Mouse (Mus musculus) neural tube, embryonic 15.5 days (tissue): ENCODE data around the gene Ap1g2. TPM values are rescaled to one million over a fixed set of nuclear protein-coding genes. Genes with fewer than 3 reads are reported as not detected.

Experiments used
- ATAC-seq: fragments of 200-750 bp; cut with Nextera tagmentation; 2 replicates; pipeline ENCODE4 v1.8.0; 2017; ENCODE audit warnings: mild to moderate bottlenecking, moderate TSS enrichment, moderate library complexity; ENCODE audit not compliant: low FRiP score
- H3K27ac ChIP-seq: fragments of 300-500 bp; sonication (generic); replicated peaks from 2 replicates; pipeline ENCODE4 v1.5.1; 2015; ENCODE audit warnings: mild to moderate bottlenecking, inconsistent platforms
- H3K27me3 ChIP-seq: fragments of 300-500 bp; sonication (generic); replicated peaks from 2 replicates; pipeline ENCODE4 v1.6.1; 2015; ENCODE audit warnings: inconsistent platforms
- H3K36me3 ChIP-seq: fragments of 300-500 bp; sonication (generic); 2 replicates; pipeline ENCODE4 v1.6.1; 2015; ENCODE audit warnings: inconsistent platforms
- H3K4me1 ChIP-seq: fragments of 300-500 bp; sonication (generic); 2 replicates; pipeline ENCODE4 v1.6.1; 2015; ENCODE audit warnings: inconsistent platforms
- H3K4me2 ChIP-seq: fragments of 300-500 bp; sonication (generic); 2 replicates; pipeline ENCODE4 v1.6.1; 2015; ENCODE audit warnings: inconsistent platforms, mild to moderate bottlenecking, moderate library complexity
- H3K4me3 ChIP-seq: fragments of 300-500 bp; sonication (generic); replicated peaks from 2 replicates; pipeline ENCODE4 v1.5.1; 2015; ENCODE audit warnings: mild to moderate bottlenecking, inconsistent platforms
- H3K9ac ChIP-seq: fragments of 300-500 bp; sonication (generic); replicated peaks from 2 replicates; pipeline ENCODE4 v1.6.1; 2015; ENCODE audit warnings: mild to moderate bottlenecking, inconsistent platforms
- H3K9me3 ChIP-seq: fragments of 300-500 bp; sonication (generic); replicated peaks from 2 replicates; pipeline ENCODE4 v1.6.1; 2016; ENCODE audit warnings: inconsistent platforms
- WGBS: fragments of 180-500 bp; shearing (Covaris S2); methylation state at CpG from one replicate; pipeline ENCODE4 v1.1.7; 2015; ENCODE audit warnings: mixed read lengths; 5-methylcytosine and 5-hydroxymethylcytosine counted together
- polyA plus RNA-seq: library from polyadenylated mRNA; unstranded; fragments of >200 nt; fragmentation: Nextera tagmentation; extraction: Ambion mirVana; gene quantifications from 2 replicates; pipeline ENCODE4 v1.2.1, GENCODE M21; 2015

Gene Ap1g2
- polyA plus RNA-seq: 6.2 and 12.4 TPM in 2 replicates

DNA sequence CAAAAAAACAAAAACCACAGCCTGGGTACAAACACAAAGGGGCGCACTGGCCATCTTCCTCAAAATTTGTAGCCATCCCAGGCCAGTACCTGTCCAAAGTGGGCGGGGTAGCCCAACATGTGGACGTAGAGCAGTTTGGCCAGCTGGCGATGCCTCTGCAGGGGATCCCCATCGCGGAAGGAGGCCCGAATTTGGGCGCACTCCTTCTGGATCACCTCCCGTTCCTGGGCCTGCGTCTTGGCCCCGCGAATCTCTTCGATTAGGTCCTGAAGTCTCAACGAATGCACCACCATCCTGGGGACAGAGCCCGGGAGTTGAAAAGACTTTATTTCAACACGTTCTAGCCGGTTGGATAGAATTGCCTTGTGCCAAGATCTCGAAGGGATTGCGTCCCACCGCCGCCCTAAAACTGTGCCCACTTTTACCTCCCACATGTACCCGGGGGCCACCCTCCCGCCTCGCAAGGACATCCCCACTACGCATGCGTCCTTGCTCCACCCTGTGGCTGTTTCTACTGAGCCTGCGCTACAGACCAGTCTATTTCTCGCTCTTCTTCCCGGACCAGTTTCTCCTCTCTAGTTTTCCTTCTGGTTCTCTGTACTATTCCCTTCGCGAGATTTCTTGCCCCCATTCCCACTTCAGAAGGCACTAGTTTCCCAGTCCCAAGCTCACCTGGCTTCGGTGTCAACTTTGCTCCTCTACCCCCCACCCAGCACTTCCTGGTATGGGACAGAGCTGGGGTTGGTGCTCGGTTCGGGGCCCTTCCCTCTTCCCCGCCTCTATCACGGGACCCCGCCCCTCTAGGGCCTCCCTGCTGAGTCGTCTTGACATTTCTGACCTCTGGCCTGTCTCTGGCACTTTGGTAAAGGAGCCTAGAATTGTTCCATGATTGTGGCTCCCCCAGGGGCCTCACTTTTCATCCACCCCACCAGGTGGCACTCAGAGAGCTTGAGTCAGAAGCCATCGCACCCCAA is at the start of gene Ap1g2:
Ap1g2 (minus strand) TSS at position 758 of the 974 bp plus-strand sequence.
- H3K9me3 ChIP-seq: no peaks in the 10 kb centered on the region
- peak within 1 kb of the TSS; percentile 85 for H3K27ac ChIP-seq
- H3K9ac ChIP-seq: peak within 1 kb of the TSS; percentile 78
- no peaks in the 10 kb centered on the region; the same call in 1 of the 2 replicates for H3K36me3 ChIP-seq
- ATAC-seq: peak; percentile 78
- 1% methylated on average over 39 of the region's 39 CpGs for WGBS
- H3K4me1 ChIP-seq: peaks cover 55% of the 10 kb centered on the region
- peak within 1 kb of the TSS; percentile 47 for H3K4me3 ChIP-seq
- H3K27me3 ChIP-seq: no peaks in the 10 kb centered on the region
- H3K4me2 ChIP-seq: peak within 1 kb of the TSS; percentile 96

DNA sequence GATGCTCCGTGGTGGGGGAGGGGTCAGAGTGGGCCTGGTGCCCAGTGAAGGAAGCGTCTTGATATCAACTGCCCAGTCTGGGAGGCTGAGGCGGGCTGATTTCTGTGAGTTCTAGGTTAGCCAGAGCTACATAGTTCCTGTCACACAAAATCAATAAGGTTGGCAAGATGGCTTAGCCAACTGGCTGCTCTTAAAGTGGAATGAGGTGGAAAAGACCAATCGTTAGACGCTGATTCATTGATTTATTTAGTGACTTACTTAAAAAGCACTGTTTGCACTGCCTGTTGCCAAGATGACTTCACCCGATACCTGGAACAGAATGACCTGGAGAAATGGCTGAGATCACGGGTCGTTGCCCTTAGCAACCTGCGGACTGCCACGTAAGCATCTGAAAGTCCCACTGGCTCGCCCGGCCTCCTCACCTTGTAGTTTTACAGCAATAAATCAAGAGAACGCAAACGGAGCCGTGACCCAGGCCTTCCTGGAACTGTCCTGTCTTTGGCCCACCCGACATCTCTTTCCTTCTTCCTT is 46.6 kb upstream of the Ap1g2 start:
- peaks cover 16% of the 10 kb centered on the region for H3K4me1 ChIP-seq
- no peak overlapping the region for H3K27ac ChIP-seq
- no peaks in the 10 kb centered on the region for H3K36me3 ChIP-seq
- H3K9me3 ChIP-seq: no peaks in the 10 kb centered on the region
- no peak for ATAC-seq
- H3K4me2 ChIP-seq: no peak overlapping the region
- H3K9ac ChIP-seq: no peak overlapping the region
- WGBS: 84% methylated on average over 16 of the region's 16 CpGs
- no peak overlapping the region for H3K4me3 ChIP-seq
- no peaks in the 10 kb centered on the region for H3K27me3 ChIP-seq

DNA sequence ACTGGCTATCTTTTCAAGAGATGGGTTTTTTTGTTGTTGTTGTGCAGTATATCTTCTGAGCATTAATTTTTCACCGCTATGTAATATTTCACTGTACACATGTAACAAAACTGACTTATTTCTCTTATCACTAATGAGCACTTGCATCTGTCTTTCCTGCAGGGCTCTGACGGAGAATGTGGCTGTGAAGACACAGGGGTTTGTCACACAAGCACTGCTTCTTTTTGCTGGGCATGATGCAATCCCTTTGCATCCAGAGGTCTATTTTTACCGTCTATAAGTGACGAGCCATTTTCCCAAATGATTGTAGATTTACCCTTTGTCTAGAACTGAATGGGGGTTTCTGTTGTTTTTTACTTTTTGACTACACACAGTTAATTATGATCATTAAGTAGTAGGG is 45.8 kb upstream of the Ap1g2 start:
- 91% methylated on average over 4 of the region's 4 CpGs for WGBS
- no peak for ATAC-seq
- H3K4me2 ChIP-seq: no peak overlapping the region

DNA sequence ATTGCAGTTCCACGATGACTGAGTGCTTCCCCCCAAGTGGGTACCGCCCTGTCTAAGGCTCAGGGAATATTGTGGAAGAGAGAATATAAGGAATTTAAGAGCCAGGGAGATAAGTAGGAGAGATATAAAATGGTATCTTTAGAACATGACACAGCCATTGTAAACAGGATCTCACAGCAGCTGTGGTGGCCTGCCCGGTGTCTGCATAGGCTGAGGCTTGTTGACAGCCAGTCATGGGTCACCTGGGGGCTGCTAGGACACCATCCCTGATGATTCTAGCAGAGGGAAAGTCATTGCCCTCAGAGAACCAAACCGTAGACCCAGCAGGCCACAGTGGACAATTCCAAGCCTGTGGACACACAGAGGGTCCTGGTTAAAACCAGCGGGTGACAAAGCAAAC is 44.6 kb upstream of the Ap1g2 start:
- no peak for ATAC-seq
- Histone ChIP-seq H3K36me3 (no peaks in the 10 kb centered on the region), H3K4me3 (no peak overlapping the region), H3K4me1 (peaks cover 16% of the 10 kb centered on the region), H3K4me2 (no peak overlapping the region), H3K9ac (no peak overlapping the region), H3K27ac (no peak overlapping the region), H3K27me3 (no peaks in the 10 kb centered on the region), H3K9me3 (no peaks in the 10 kb centered on the region)
- WGBS: 81% methylated on average over 5 of the region's 5 CpGs

More for the DNA sequence above, 45.8 kb upstream of the Ap1g2 start:
- Histone ChIP-seq H3K36me3 (no peaks in the 10 kb centered on the region), H3K27ac (no peak overlapping the region), H3K9me3 (no peaks in the 10 kb centered on the region), H3K4me1 (peaks cover 16% of the 10 kb centered on the region), H3K9ac (no peak overlapping the region), H3K4me3 (no peak overlapping the region), H3K27me3 (no peaks in the 10 kb centered on the region)

DNA sequence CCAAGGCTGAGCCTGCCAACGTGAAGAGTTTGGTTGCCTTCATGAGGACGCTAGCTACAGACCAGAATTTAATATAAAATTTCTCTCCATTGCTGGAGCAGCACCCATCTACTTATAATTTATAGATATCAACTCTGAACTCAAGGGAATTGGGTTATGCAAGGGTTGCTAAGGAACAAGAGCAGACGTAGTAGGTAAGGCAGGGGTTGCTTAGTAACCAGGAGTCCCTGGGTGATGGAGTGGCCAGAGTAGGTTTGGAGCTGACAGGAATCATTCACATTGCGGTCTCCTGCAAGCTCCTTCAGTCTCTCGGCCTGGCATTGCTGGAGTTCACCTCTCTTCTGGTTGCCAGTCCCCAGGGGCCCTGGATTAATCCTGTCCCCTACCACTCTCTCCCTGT is 42.6 kb upstream of the Ap1g2 start:
- Histone ChIP-seq H3K9ac (no peak overlapping the region), H3K4me3 (no peak overlapping the region), H3K4me1 (peaks cover 16% of the 10 kb centered on the region), H3K27ac (peak overlapping the region; percentile 23; the same call in 1 of the 2 replicates), H3K27me3 (no peaks in the 10 kb centered on the region), H3K4me2 (no peak overlapping the region), H3K36me3 (no peaks in the 10 kb centered on the region), H3K9me3 (no peaks in the 10 kb centered on the region)
- peak; percentile 89 for ATAC-seq
- 39% methylated on average over 5 of the region's 5 CpGs for WGBS

DNA sequence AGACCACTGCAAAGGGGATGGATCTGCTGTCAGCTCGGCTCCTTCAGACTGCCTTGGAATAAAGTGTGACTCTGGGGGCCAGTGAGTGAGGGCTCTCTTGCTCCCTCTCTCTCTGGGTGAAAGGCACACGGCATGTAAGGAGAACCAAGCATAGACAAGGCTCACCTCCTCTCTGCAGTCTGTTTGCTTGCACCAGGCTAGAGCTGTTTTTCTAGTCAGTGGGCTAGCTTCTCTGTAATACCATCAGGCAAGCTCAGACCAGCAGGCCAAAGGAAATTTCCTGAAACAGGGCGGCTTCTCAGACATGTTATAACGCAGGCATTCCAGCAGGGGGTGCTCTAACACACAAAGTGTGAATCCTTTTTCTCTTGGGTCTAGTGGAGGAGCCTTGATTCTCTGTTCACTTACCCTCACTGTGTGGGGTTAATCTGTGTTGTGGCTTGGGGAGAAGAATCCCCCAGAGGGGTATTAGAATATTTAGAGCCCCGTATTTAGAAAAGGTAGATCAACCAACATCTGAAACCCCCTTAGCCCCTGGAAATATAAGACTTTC is 42.0 kb upstream of the Ap1g2 start:
- H3K9me3 ChIP-seq: no peaks in the 10 kb centered on the region
- peaks cover 16% of the 10 kb centered on the region for H3K4me1 ChIP-seq
- H3K36me3 ChIP-seq: no peaks in the 10 kb centered on the region
- peak; percentile 62 for ATAC-seq
- 0 out of 2 replicates have a peak overlapping the region, but pooled peaks have one; percentile 28 for H3K27ac ChIP-seq
- no peak overlapping the region for H3K4me2 ChIP-seq
- H3K4me3 ChIP-seq: no peak overlapping the region
- 29% methylated on average over 5 of the region's 5 CpGs for WGBS
- no peak overlapping the region for H3K9ac ChIP-seq
- no peaks in the 10 kb centered on the region for H3K27me3 ChIP-seq

DNA sequence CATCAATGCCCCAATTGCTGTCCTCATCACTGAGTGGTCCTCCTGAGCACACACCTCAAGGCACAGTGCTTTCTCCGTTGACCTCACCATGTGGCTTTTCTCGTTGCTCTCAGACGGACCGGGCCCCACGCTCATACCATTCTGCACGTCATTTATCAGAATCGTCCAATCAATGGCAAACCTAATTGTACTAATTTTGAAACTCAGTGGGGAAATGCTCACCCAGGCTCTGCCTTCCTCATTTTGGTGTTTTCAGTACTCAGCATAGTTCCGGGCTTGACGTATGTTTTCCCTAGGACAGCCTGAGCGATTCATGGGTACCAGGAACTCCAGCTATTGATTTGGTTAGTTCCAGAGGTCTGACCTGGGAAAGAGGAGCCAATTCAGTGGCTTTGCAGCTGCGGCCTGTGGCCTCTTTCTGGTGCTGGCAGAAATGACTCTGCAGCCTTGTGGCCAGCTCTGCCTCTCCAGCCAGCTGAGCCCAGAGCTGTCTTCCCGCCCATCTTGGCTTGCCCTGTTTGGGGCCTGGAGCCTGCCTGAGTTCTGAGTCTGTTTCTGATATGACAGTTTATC is 40.5 kb upstream of the Ap1g2 start:
- H3K4me3 ChIP-seq: no peak overlapping the region
- H3K9ac ChIP-seq: no peak overlapping the region
- no peak overlapping the region for H3K27ac ChIP-seq
- no peaks in the 10 kb centered on the region for H3K36me3 ChIP-seq
- H3K9me3 ChIP-seq: no peaks in the 10 kb centered on the region
- ATAC-seq: no peak
- WGBS: 85% methylated on average over 12 of the region's 12 CpGs
- H3K4me2 ChIP-seq: no peak overlapping the region
- H3K27me3 ChIP-seq: no peaks in the 10 kb centered on the region
- H3K4me1 ChIP-seq: peaks cover 16% of the 10 kb centered on the region

DNA sequence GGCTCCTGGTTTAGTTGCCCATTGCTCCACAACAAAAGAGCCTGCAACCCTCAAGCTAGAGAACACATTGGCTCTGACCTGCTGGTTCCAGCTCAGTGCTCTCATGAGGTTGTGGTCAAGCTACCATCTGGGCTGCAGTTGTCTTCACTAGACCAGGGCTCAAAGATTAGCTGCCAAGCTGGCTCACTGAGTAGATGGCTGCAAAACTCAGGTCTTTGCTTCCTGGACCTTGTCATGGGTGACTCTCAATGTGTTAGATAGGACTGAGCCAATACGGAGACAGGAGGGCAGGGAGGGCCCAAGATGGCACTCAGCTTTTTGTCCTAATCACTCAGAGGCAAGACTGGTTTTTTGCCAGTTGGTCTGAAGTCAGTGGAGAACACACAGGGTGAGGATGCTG is 39.9 kb upstream of the Ap1g2 start:
- Histone ChIP-seq H3K27me3 (no peaks in the 10 kb centered on the region), H3K9me3 (no peaks in the 10 kb centered on the region), H3K36me3 (no peaks in the 10 kb centered on the region), H3K4me3 (no peak overlapping the region), H3K9ac (no peak overlapping the region), H3K4me1 (peaks cover 16% of the 10 kb centered on the region), H3K27ac (no peak overlapping the region), H3K4me2 (no peak overlapping the region)
- ATAC-seq: no peak
- 96% methylated on average over 1 of the region's 1 CpGs for WGBS

DNA sequence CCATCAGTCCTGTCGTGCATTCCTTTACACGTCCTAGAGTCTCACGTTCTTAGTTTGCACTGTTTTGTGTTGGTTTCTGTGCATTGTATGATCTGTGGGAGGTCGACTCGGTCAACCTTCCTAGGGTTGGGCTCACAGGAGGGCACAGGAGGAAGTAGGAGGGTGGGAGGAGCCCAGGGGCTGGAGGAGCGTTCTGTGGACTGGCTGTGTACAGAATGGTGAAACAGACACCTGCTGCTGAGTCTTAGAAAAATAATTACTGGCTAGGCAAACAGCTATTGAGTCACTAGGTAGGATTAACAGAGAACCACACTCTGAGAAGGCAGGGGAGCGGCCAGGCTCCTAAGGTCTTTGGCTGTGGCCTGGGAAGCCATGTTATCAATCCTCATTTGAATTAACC is 32.9 kb upstream of the Ap1g2 start:
- Histone ChIP-seq H3K36me3 (no peaks in the 10 kb centered on the region), H3K9me3 (no peaks in the 10 kb centered on the region), H3K27ac (no peak overlapping the region), H3K4me2 (no peak overlapping the region), H3K4me1 (no peaks in the 10 kb centered on the region), H3K4me3 (no peak overlapping the region), H3K9ac (no peak overlapping the region), H3K27me3 (no peaks in the 10 kb centered on the region)
- 64% methylated on average over 7 of the region's 7 CpGs for WGBS
- no peak for ATAC-seq

DNA sequence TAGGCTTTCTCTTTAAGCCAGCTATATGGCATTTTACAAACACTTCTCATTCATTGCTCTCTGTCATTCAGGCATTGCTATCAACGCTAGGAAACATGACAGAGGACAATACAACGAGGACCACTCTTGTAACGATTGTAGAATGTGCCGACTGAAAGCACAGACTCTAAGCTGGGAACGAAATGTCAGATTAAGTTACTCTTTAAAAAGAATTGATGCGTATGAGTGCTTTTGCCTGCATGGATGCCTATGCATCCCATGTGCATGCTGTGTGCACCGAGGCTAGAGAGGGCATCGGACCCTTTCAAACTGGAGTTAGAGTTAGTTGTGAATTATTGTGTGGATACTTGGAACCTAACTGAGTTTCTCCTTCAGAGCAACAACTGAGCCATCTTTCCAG is 29.3 kb upstream of the Ap1g2 start:
- no peak overlapping the region for H3K4me2 ChIP-seq
- no peaks in the 10 kb centered on the region for H3K27me3 ChIP-seq
- no peak overlapping the region for H3K4me3 ChIP-seq
- H3K36me3 ChIP-seq: no peaks in the 10 kb centered on the region
- no peak overlapping the region for H3K27ac ChIP-seq
- WGBS: 86% methylated on average over 8 of the region's 8 CpGs
- H3K9me3 ChIP-seq: no peaks in the 10 kb centered on the region
- no peak overlapping the region for H3K9ac ChIP-seq
- ATAC-seq: no peak
- H3K4me1 ChIP-seq: no peaks in the 10 kb centered on the region

DNA sequence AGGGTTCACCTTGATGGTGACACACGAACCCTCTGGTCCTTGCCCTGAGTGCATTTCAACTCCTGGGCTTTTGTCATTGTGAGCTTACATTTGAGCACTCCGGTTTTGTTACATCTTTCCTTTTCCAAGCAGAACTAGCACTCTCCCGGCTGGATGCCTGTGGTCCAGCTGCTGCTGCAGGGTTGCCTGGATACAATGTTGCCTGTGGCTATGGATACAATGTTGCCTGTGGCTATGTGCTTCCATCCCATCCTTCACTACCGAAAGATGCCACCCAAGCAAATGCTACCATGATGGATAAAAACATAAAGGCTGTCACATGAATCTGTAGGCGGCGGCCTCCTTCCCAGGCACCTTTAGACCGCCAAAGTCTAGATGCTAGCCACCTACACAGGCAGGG is 20.1 kb upstream of the Ap1g2 start:
- Histone ChIP-seq H3K9me3 (no peaks in the 10 kb centered on the region), H3K27me3 (no peaks in the 10 kb centered on the region), H3K9ac (no peak overlapping the region), H3K27ac (no peak overlapping the region), H3K4me2 (no peak overlapping the region), H3K36me3 (no peaks in the 10 kb centered on the region), H3K4me3 (no peak overlapping the region), H3K4me1 (peaks cover 14% of the 10 kb centered on the region)
- no peak for ATAC-seq
- 68% methylated on average over 7 of the region's 7 CpGs for WGBS
